Mouse (Mus musculus) spleen, adult 2 months (tissue): Measurements from ENCODE around the gene Nsun5.

Experiments used
- CTCF ChIP-seq: fragments of 200-500 bp; IDR thresholded peaks from 2 replicates; pipeline ENCODE4 v1.5.1; 2011; ENCODE audit warnings: mild to moderate bottlenecking, inconsistent platforms; ENCODE audit not compliant: insufficient read depth, insufficient read length, insufficient replicate concordance; ENCODE audit errors: extremely low read depth
- POLR2A ChIP-seq: fragments of 200-500 bp; IDR thresholded peaks from 2 replicates; pipeline ENCODE4 v1.6.1; 2011; ENCODE audit warnings: low read depth, low read length, inconsistent platforms

DNA sequence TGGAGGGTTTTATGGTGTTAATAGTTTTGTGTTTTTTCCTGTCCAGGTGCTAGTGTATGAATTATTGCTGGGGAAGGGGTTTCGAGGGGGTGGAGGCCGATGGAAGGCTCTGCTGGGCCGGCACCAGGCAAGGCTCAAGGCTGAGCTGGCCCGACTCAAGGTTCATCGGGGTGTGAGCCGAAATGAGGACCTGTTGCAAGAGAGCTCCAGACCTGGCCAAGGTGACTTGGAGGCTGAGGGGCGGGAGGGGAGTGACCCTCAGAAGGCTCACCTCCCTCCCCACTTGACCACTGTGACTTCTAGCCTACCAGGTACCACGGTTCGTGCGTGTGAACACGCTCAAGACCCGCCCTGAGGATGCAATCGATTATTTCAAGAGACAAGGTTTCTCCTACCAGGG lies 1.4 kb downstream of the Nsun5 start:
- TF ChIP-seq CTCF = no peak
- TF ChIP-seq POLR2A = no peak
